ENCODE assay signal across 38 mouse cellular contexts in genomic region chr5:29483801-29484200, GRCm38 (mm10). TPM values are rescaled to one million over a fixed set of nuclear protein-coding genes. Genes with fewer than 3 reads are reported as not detected.
"Had no signal": no experiment of that assay in that cellular context is flagged by ENCODE, and none has a peak within 500 bp of the region (broad histone marks: within the 10 kb centered on the region; RNA-seq: fewer than 3 reads in every experiment).

No protein-coding gene starts in this region.

- H3K9ac ChIP-seq: heart, embryonic 13.5 days; heart, embryonic 15.5 days; hindbrain, embryonic 15.5 days; kidney, embryonic 15.5 days; limb, embryonic 13.5 days; limb, embryonic 15.5 days; liver, embryonic 12.5 days; liver, embryonic 14.5 days had no signal

- H3K36me3 ChIP-seq: heart, embryonic 13.5 days; heart, embryonic 15.5 days; hindbrain, embryonic 15.5 days; kidney, embryonic 15.5 days; limb, embryonic 13.5 days; limb, embryonic 15.5 days; liver, embryonic 12.5 days had no signal

- ATAC-seq: hindbrain, postnatal 0 days; intestine, embryonic 16.5 days; liver, embryonic 12.5 days had no signal

- H3K4me3 ChIP-seq: gastrocnemius, adult 2 months; heart, adult 2 months; heart, embryonic 13.5 days; heart, embryonic 15.5 days; hindbrain, embryonic 15.5 days; kidney, embryonic 15.5 days; limb, embryonic 13.5 days; limb, embryonic 15.5 days; liver, embryonic 12.5 days had no signal

- DNase-seq: gastrocnemius, adult 2 months; gastrocnemius, postnatal 10 days; gastrocnemius, postnatal 25 days; heart, adult 2 months; heart, postnatal 14 days; heart, postnatal 36 days; kidney, adult 11 months; kidney, adult 2 months; kidney, adult 9 months; kidney, postnatal 14 days; kidney, postnatal 36 days; layer of hippocampus, adult 9-11 months; layer of hippocampus, postnatal 36 days; left cerebral cortex, postnatal 4 days had no signal

- H3K4me1 ChIP-seq: liver, embryonic 12.5 days had no signal

- H3K4me2 ChIP-seq: heart, embryonic 11.5 days; heart, embryonic 13.5 days; heart, embryonic 15.5 days; hindbrain, embryonic 15.5 days; kidney, embryonic 15.5 days; limb, embryonic 13.5 days; limb, embryonic 15.5 days; liver, embryonic 12.5 days had no signal

- H3K9me3 ChIP-seq: heart, embryonic 13.5 days; heart, embryonic 15.5 days; hindbrain, embryonic 15.5 days; kidney, embryonic 15.5 days; limb, embryonic 13.5 days; limb, embryonic 15.5 days; liver, embryonic 12.5 days had no signal

- H3K27ac ChIP-seq: gastrocnemius, adult 2 months; heart, adult 2 months; heart, embryonic 13.5 days; heart, embryonic 15.5 days; hindbrain, embryonic 15.5 days; hindbrain, postnatal 0 days; kidney, embryonic 15.5 days; kidney, postnatal 0 days; limb, embryonic 13.5 days; limb, embryonic 15.5 days; liver, embryonic 12.5 days; liver, embryonic 14.5 days had no signal

RNA-seq across cellular contexts. Expression of gene Mnx1, which starts 5.5 kb away (rescaled TPM):
- total RNA-seq: gastrocnemius, adult 2 months; gastrocnemius, postnatal 10 days; gastrocnemius, postnatal 25 days; gastrocnemius, postnatal 4 days; granulocyte monocyte progenitor cell, adult 5-6 weeks; heart, adult 2 months; heart, postnatal 14 days; heart, postnatal 36 days; hematopoietic stem cell, adult 5-6 weeks; layer of hippocampus, adult 18-20 months; layer of hippocampus, postnatal 14 days; layer of hippocampus, postnatal 36 days; left cerebral cortex, adult 18-20 months; left cerebral cortex, adult 8-10 months; left cerebral cortex, postnatal 10 days; left cerebral cortex, postnatal 25 days; left cerebral cortex, postnatal 4 days; liver, adult 2 months had no signal
- polyA plus RNA-seq: heart, adult 2 months; heart, embryonic 11.5 days; heart, embryonic 13.5 days; heart, embryonic 15.5 days; heart, postnatal 0 days; hindbrain, postnatal 0 days; kidney, adult 2 months; kidney, embryonic 15.5 days; kidney, postnatal 0 days; limb, embryonic 15.5 days; liver, adult 2 months; liver, embryonic 12.5 days; liver, embryonic 14.5 days; liver, embryonic 16.5 days had no signal
